Mouse (Mus musculus): ENCODE measurements around the gene Ska2.

DNA sequence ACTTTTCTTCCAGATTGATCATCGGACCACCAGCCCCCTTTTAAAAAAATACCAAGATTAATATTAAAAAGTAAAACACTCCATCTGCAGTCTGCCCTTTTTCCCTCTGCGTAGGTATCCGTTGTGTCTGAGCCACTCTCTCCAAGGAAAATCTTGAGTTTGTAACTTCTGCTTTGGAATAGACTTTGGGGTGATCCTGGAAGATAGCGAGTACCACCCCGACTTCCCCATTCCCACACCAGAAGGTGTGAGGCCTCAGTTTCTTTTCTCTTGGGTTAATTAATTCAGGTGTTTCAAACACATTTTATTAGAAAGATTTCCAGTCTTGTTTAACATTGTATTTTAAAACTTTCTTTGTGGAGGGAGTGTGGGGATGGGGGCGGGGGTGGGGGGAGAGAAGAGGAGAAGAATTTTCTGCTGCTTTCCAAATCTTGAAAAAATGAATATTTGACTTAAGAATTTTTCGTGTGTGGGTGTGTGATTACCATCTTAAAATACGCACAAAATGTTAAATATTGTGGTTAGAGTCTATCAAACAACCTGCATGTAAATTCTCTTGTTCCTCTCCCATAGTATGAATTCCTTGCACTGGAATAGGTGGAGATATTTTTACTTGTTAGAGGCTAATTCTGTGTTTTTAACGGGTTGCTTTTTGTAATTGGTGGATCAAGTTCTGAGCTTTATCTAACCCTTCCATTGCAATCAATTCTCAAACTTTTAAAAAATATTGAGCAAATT lies 1.3 kb downstream of the Ska2 start:
- TF ChIP-seq CTCF (IDR thresholded peaks at IDR 0.05; ENCODE audit: borderline replicate concordance, extremely low read depth, insufficient read depth, insufficient read length) (no peak), POLR2A (IDR thresholded peaks at IDR 0.05; ENCODE audit: borderline replicate concordance, extremely low read depth, insufficient read depth, insufficient read length, poor library complexity, severe bottlenecking) (no peak)
